ENCODE assay signal across 9 mouse cellular contexts in the genomic region with DNA sequence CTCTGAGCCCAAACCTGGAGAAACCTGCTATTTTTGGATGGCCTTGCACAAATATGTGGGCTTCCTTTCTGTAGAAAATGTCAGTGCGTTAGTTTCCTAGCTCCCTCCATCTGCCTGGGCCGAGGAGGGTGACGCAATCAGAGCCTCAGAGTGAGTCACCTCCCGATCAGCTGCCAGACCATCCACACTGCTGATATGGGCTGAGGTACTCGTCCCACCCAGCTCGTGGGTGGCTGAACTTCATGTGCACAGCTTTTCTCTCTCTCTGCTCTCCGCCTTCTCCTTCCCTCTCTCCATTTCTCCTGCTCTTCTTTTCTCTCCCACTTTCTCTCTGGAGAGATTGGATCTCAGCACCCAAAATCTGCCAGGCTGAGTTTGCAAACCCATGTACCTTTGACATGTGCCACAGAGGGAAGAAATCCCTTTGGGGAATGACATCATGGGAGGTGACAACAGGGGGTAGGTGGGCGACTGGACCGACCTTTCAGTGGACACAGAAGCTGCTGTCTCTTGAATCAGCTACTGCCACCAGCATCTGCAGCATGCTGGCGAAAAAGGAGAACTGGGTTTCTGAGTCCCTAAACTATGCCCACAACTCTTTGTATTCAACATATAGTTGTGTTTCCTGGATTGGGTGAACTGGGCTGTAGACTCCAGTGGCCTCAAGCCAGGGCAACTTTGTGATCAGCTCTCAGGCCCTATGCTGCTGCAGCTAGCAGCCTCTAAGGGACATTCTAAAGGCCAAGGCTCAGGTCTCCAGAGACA. TPM values are rescaled to one million over a fixed set of nuclear protein-coding genes. Genes with fewer than 3 reads are reported as not detected.
DNase-seq lines count a peak whose midpoint lies in the region; ATAC-seq lines count a peak whose summit lies in the region.
"Had no signal": no experiment of that assay in that cellular context is flagged by ENCODE, and none has a peak within 500 bp of the region (broad histone marks: within the 10 kb centered on the region; RNA-seq: fewer than 3 reads in every experiment).

No protein-coding gene starts in this region.

- no peak overlapping the region for H3K4me3 ChIP-seq in heart, embryonic 13.5 days
- no peak overlapping the region for H3K4me3 ChIP-seq in limb, embryonic 15.5 days
- no peak overlapping the region for H3K4me3 ChIP-seq in hindbrain, embryonic 10.5 days
- no peak overlapping the region for H3K4me3 ChIP-seq in kidney, embryonic 15.5 days (replicated peaks)
- H3K4me3 ChIP-seq: limb, embryonic 13.5 days had no signal

- DNase-seq in Muller cell, postnatal 12 days (ENCODE audit: inconsistent ontology term), result peak; percentile 84
- peak; percentile 64 for DNase-seq in c-Kit-positive CD71-negative TER-119-negative erythroid progenitor cells, embryonic 14.5 days (ENCODE audit: low read depth)
- peak; percentile 89 to 90 for DNase-seq in right cerebral cortex, adult 2 months (ENCODE audit: low spot score in 2 of 2)
- no peak for DNase-seq in hindbrain, embryonic 10.5 days (ENCODE audit: low spot score)
- DNase-seq in thymus, postnatal 25 days, result no peak

- ATAC-seq in heart, embryonic 13.5 days (ENCODE audit: extremely low read depth, insufficient number of reproducible peaks, low FRiP score, low TSS enrichment), result no peak
- ATAC-seq in limb, embryonic 15.5 days (ENCODE audit: insufficient number of reproducible peaks, low FRiP score, low TSS enrichment, low read depth), result peak; percentile 41; the same call in 1 of the 2 replicates
- no peak for ATAC-seq in kidney, embryonic 15.5 days (replicated peaks; ENCODE audit: low FRiP score)

- 25% methylated on average over 10 of the region's 10 CpGs for WGBS in heart, embryonic 13.5 days
- 50% methylated on average over 10 of the region's 10 CpGs for WGBS in limb, embryonic 15.5 days
- WGBS in hindbrain, embryonic 10.5 days, result 79% methylated on average over 10 of the region's 10 CpGs
- WGBS in kidney, embryonic 15.5 days, result 69% methylated on average over 10 of the region's 10 CpGs

- H3K36me3 ChIP-seq in heart, embryonic 13.5 days, result no peaks in the 10 kb centered on the region
- H3K36me3 ChIP-seq in limb, embryonic 15.5 days, result no peaks in the 10 kb centered on the region
- H3K36me3 ChIP-seq in hindbrain, embryonic 10.5 days, result no peaks in the 10 kb centered on the region
- H3K36me3 ChIP-seq in kidney, embryonic 15.5 days, result no peaks in the 10 kb centered on the region
- H3K36me3 ChIP-seq: limb, embryonic 13.5 days had no signal

- 0 out of 2 replicates have a peak, but pooled peaks cover 4% of the 10 kb centered on the region for H3K27me3 ChIP-seq in heart, embryonic 13.5 days (replicated peaks)
- H3K27me3 ChIP-seq in limb, embryonic 15.5 days, result no peaks in the 10 kb centered on the region
- peaks cover 15% of the 10 kb centered on the region for H3K27me3 ChIP-seq in hindbrain, embryonic 10.5 days (ENCODE audit: insufficient read depth, poor library complexity, severe bottlenecking)
- no peaks in the 10 kb centered on the region for H3K27me3 ChIP-seq in kidney, embryonic 15.5 days
- H3K27me3 ChIP-seq: limb, embryonic 13.5 days had no signal

- peak overlapping the region; percentile 38; the same call in 1 of the 2 replicates for H3K9ac ChIP-seq in heart, embryonic 13.5 days
- no peak overlapping the region for H3K9ac ChIP-seq in limb, embryonic 15.5 days
- H3K9ac ChIP-seq in kidney, embryonic 15.5 days, result no peak overlapping the region
- H3K9ac ChIP-seq: limb, embryonic 13.5 days had no signal

- H3K4me1 ChIP-seq in heart, embryonic 13.5 days, result peaks cover 59% of the 10 kb centered on the region
- H3K4me1 ChIP-seq in limb, embryonic 15.5 days, result peaks cover 33% of the 10 kb centered on the region
- peaks cover 50% of the 10 kb centered on the region for H3K4me1 ChIP-seq in hindbrain, embryonic 10.5 days (replicated peaks)
- H3K4me1 ChIP-seq in kidney, embryonic 15.5 days, result peaks cover 64% of the 10 kb centered on the region

- no peak overlapping the region for H3K27ac ChIP-seq in heart, embryonic 13.5 days (replicated peaks)
- H3K27ac ChIP-seq in limb, embryonic 15.5 days, result 0 out of 2 replicates have a peak overlapping the region, but pooled peaks have one; percentile 12
- no peak overlapping the region for H3K27ac ChIP-seq in hindbrain, embryonic 10.5 days
- no peak overlapping the region for H3K27ac ChIP-seq in kidney, embryonic 15.5 days
- H3K27ac ChIP-seq: limb, embryonic 13.5 days had no signal

- no peaks in the 10 kb centered on the region for H3K9me3 ChIP-seq in heart, embryonic 13.5 days
- no peaks in the 10 kb centered on the region for H3K9me3 ChIP-seq in limb, embryonic 15.5 days
- H3K9me3 ChIP-seq in hindbrain, embryonic 10.5 days, result no peaks in the 10 kb centered on the region
- H3K9me3 ChIP-seq in kidney, embryonic 15.5 days (replicated peaks), result no peaks in the 10 kb centered on the region
- H3K9me3 ChIP-seq: limb, embryonic 13.5 days had no signal

- peak overlapping the region; percentile 14 for H3K4me2 ChIP-seq in heart, embryonic 13.5 days
- no peak overlapping the region for H3K4me2 ChIP-seq in limb, embryonic 15.5 days
- H3K4me2 ChIP-seq in kidney, embryonic 15.5 days, result no peak overlapping the region
- H3K4me2 ChIP-seq: limb, embryonic 13.5 days had no signal

RNA-seq across cellular contexts. Expression of gene Smad3, which starts 36.1 kb away (rescaled TPM):
- 11.3 and 11.9 TPM in 2 replicates for polyA plus RNA-seq in heart, embryonic 13.5 days (2015; fragmentation: Nextera tagmentation; extraction: Ambion mirVana)
- polyA plus RNA-seq in limb, embryonic 15.5 days (2015; fragmentation: Nextera tagmentation; extraction: Ambion mirVana), result 22.9 and 28.9 TPM in 2 replicates
- polyA plus RNA-seq in hindbrain, embryonic 10.5 days (2016; fragmentation: Nextera tagmentation; extraction: Ambion mirVana), result 24.2 TPM in 2 replicates
- 25.0 and 26.5 TPM in 2 replicates for polyA plus RNA-seq in kidney, embryonic 15.5 days (2015; fragmentation: Nextera tagmentation; extraction: Ambion mirVana)

Comparison
In these comparisons a context has a peak if more than half of its experiments do, and no peak if none do; other contexts are left out.
1. DNase-seq: peak in Muller cell, postnatal 12 days (single experiment), c-Kit-positive CD71-negative TER-119-negative erythroid progenitor cells, embryonic 14.5 days (single experiment) and right cerebral cortex, adult 2 months (2 of 2); none in hindbrain, embryonic 10.5 days (single experiment) and thymus, postnatal 25 days (single experiment).